Comparison of ENCODE assay signal across 7 mouse cellular contexts in genomic region chr11:21238279-21239020, GRCm38 (mm10). TPM values are rescaled to one million over a fixed set of nuclear protein-coding genes. Genes with fewer than 3 reads are reported as not detected.
DNase-seq lines count a peak whose midpoint lies in the region; TF ChIP-seq lines count a peak whose summit lies in the region.

No protein-coding gene starts in this region.

- 0 out of 2 replicates have a peak, but pooled peaks have one; percentile 9 for TF ChIP-seq EP300 in ES-Bruce4 (IDR thresholded peaks at IDR 0.05; ENCODE audit: insufficient read depth, low read depth, low read length)

- H3K4me3 ChIP-seq in C2C12 (ENCODE audit: insufficient read depth, poor library complexity, severe bottlenecking) (peak overlapping the region; percentile 57), ES-Bruce4 (ENCODE audit: low read depth, low read length) (peak overlapping the region; percentile 66)
- peak overlapping the region; percentile 94 for H3K4me3 ChIP-seq in heart, embryonic 10.5 days

- peaks cover 47% of the 10 kb centered on the region for H3K79me2 ChIP-seq in C2C12 (ENCODE audit: control insufficient read depth, insufficient read depth)

- peak; percentile 85 for DNase-seq in embryo, embryonic 11 days
- peak; percentile 86 for DNase-seq in heart, embryonic 10.5 days (ENCODE audit: low spot score)
- DNase-seq in kidney, postnatal 14 days, result peak; percentile 72
- DNase-seq in mesoderm, embryonic 11.5 days (ENCODE audit: low read depth, low spot score), result peak; percentile 51
- DNase-seq in spleen, postnatal 36 days (ENCODE audit: low spot score in 2 of 2), result peak; percentile 31 to 43

- H3K9me3 ChIP-seq in ES-Bruce4 (replicated peaks; ENCODE audit: control insufficient read depth, insufficient read depth, low read length, poor library complexity, severe bottlenecking), result no peaks in the 10 kb centered on the region
- no peaks in the 10 kb centered on the region for H3K9me3 ChIP-seq in heart, embryonic 10.5 days

- TF ChIP-seq POLR2A in ES-Bruce4 (IDR thresholded peaks at IDR 0.05; ENCODE audit: insufficient read depth, low read length), result no peak

- H3K27ac ChIP-seq in ES-Bruce4 (ENCODE audit: insufficient read depth, low read length), result peak overlapping the region; percentile 79
- peak overlapping the region; percentile 100 for H3K27ac ChIP-seq in heart, embryonic 10.5 days

- H3ac ChIP-seq in C2C12 (ENCODE audit: control insufficient read depth, insufficient read length, low read depth), result peak overlapping the region; percentile 96

- WGBS in heart, embryonic 10.5 days, result 7% methylated on average over 63 of the region's 65 CpGs

- H3K36me3 ChIP-seq in C2C12 (ENCODE audit: control insufficient read depth, insufficient read depth) (no peaks in the 10 kb centered on the region), ES-Bruce4 (ENCODE audit: control insufficient read depth, insufficient read depth, low read length, poor library complexity, severe bottlenecking) (no peaks in the 10 kb centered on the region; the same call in 1 of the 2 replicates)
- H3K36me3 ChIP-seq in heart, embryonic 10.5 days, result no peaks in the 10 kb centered on the region

- TF ChIP-seq CTCF in C2C12 (IDR thresholded peaks at IDR 0.05; ENCODE audit: control insufficient read depth, insufficient read depth, insufficient read length), result no peak
- no peak for TF ChIP-seq CTCF in ES-Bruce4 (IDR thresholded peaks at IDR 0.05; ENCODE audit: low read depth, low read length)

- no peaks in the 10 kb centered on the region for H3K27me3 ChIP-seq in C2C12 (ENCODE audit: control insufficient read depth, insufficient read depth, insufficient read length)
- H3K27me3 ChIP-seq in ES-Bruce4 (ENCODE audit: control insufficient read depth, insufficient read depth, low read length, poor library complexity, severe bottlenecking), result no peaks in the 10 kb centered on the region
- no peaks in the 10 kb centered on the region for H3K27me3 ChIP-seq in heart, embryonic 10.5 days (ENCODE audit: insufficient read depth, poor library complexity, severe bottlenecking)

- peaks cover 40% of the 10 kb centered on the region for H3K79me3 ChIP-seq in C2C12 (ENCODE audit: low read depth)

- H3K4me1 ChIP-seq in ES-Bruce4 (ENCODE audit: control insufficient read depth, insufficient read depth, low read length), result peaks cover 10% of the 10 kb centered on the region
- peaks cover 9% of the 10 kb centered on the region; the same call in 1 of the 2 replicates for H3K4me1 ChIP-seq in heart, embryonic 10.5 days

- peak overlapping the region; percentile 99 for H3K9ac ChIP-seq in ES-Bruce4 (ENCODE audit: low read depth, poor library complexity, severe bottlenecking)

TF ChIP-seq in C2C12, 6 proteins besides CTCF, POLR2A, EP300 and RAD21:
- no peak for TF ChIP-seq CEBPB (IDR thresholded peaks at IDR 0.05; ENCODE audit: low read depth)
- no peak for TF ChIP-seq USF1 (IDR thresholded peaks at IDR 0.05; ENCODE audit: low read depth)
- no peak for TF ChIP-seq MYOD1 (IDR thresholded peaks at IDR 0.05; ENCODE audit: control insufficient read depth, insufficient read length, low read depth)
- no peak for TF ChIP-seq MYOG (IDR thresholded peaks at IDR 0.05; ENCODE audit: control insufficient read depth, extremely low read depth, insufficient read length)
- no peak for TF ChIP-seq MAX (IDR thresholded peaks at IDR 0.05)
- no peak for TF ChIP-seq FOSL1 (IDR thresholded peaks at IDR 0.05; ENCODE audit: insufficient read depth, low read length, poor library complexity, severe bottlenecking)

RNA-seq across cellular contexts. Expression of gene Vps54, which starts 0.6 kb away (rescaled TPM):
- polyA plus RNA-seq in C2C12 (2012; fragmentation: generic; extraction: Trizol) (6.3 TPM), ES-Bruce4 (2011; ENCODE audit: insufficient read depth, insufficient read length, low read depth, missing spikeins) (95.6 and 98.5 TPM in 2 replicates)
- polyA plus RNA-seq in heart, embryonic 10.5 days (2016; fragmentation: Nextera tagmentation; extraction: Ambion mirVana), result 9.9 and 13.4 TPM in 2 replicates

Comparison
In these comparisons a context has a peak if more than half of its experiments do, and no peak if none do; other contexts are left out.
1. Peak in every context shown above with its lines: DNase-seq, H3K4me3 ChIP-seq and H3K27ac ChIP-seq.